Mouse (Mus musculus) kidney, embryonic 14.5 days (tissue): Measurements from ENCODE around the gene Arsb. TPM values are rescaled to one million over a fixed set of nuclear protein-coding genes. Genes with fewer than 3 reads are reported as not detected.

Source experiments
- microRNA-seq: library from miRNA; unstranded; fragments of <30 nt; microRNA quantifications from one replicate; pipeline ENCODE4, GENCODE M21; 2016
- polyA plus RNA-seq: library from polyadenylated mRNA; unstranded; fragments of >200 nt; fragmentation: Nextera tagmentation; extraction: Ambion mirVana; gene quantifications from 2 replicates; pipeline ENCODE4 v1.2.1, GENCODE M21; 2014

Gene Arsb
- polyA plus RNA-seq, 1 experiment from 2014 or later = 17.7 TPM

Small RNA genes lying within 50 kb of the gene (microRNA-seq; reads per million reads assigned to microRNA genes)
- gene Gm25534 (not detected), gene Mir5624 (not detected)

Other genes starting within 250 kb of the Arsb start
- 0.11 and 0.13 TPM in 2 replicates for gene Bhmt, start 133.7 kb upstream of the Arsb start, polyA plus RNA-seq
- gene Bhmt2, start 97.3 kb upstream of the Arsb start, polyA plus RNA-seq = 0.66 and 0.96 TPM in 2 replicates
- 0.13 and 0.28 TPM in 2 replicates for gene Dmgdh, start 97.2 kb upstream of the Arsb start, polyA plus RNA-seq